Mouse (Mus musculus): ENCODE results near the gene Chit1.
A peak's percentile ranks its signal among the peaks of the same experiment; 100 is the strongest.

Chit1 gene

DNA sequence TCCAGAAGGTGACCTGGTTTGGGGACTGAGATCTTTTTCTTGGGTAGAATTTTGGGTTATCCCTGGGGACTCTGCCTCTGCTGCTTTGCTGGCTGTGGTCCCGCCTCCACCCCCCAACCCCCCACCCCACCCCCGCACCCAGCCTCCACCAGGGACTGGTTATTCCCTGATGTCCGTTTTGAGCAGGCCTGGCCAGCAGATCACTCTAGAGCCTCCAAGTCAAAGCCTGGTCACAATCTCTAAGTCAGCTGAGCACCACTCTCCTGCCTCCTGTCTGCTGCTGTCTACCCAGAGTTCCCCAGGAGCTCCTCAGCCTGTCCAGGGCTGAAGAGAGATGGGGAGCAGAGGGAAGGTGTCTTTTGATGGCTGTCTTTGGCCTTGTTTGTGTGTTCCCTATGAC is 25.3 kb downstream of the Chit1 start:
- no peak for DNase-seq (ENCODE audit: low read depth, low spot score)

DNA sequence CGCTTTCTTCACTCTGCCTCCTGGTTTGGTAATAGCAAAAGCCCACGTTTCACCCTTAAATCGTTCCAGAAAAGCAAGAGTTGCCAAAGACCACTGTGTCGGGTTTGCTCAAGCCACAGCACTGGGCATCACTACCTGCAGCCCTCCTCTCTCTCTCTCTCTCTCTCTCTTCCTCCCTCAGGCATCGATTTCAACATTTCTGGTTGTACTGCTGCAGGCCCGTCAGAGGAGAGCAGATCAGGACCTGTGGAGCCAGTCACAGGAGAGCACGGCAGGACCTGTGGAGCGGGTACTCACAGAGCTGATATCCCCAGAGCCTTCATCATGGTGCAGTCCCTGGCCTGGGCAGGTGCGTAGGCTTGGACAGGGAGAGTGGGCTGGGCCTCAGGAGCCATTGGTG is 27.4 kb downstream of the Chit1 start:
- DNase-seq (ENCODE audit: low read depth, low spot score), result no peak

DNA sequence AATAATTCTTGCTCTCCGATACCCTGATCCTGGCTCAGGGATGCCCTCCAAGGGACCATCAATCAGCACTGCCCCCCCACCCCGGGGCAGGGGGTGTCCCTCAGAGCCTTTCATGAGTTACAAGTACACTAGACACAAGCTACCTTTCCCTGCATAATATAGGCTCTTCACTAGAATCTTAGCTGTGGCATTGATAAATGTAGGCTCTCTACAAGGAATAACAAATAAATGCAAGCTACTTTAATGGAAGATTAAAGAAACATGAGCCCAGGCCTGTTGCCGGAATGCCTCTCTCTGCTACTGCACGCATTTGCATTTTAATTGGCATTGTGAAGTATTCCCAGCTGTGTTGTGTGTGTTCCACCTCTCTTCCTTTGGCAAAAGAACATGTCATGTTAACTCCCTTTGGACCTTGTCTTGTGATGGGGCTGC is 31.3 kb downstream of the Chit1 start:
- no peak for DNase-seq (ENCODE audit: low read depth, low spot score)

DNA sequence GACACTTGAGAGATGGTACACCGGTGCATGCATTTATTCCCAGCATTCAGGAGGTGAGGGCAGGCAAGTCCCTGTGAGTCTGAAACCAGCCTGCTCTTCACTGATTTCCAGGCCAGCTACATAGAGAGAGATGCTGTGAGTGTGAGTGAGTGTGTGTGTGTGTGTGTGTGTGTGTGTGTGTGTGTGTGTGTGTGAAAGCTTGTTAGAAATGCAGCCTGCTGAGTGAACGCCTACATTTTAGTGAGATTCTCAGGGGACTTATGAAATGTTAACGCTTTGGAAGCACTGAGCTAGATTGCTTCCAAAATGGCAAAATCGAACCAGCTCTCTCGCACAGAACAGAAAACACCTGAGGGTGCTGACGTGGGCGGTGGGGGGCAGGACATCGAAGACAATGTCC is 35.0 kb downstream of the Chit1 start:
- DNase-seq (ENCODE audit: low read depth, low spot score), result no peak

DNA sequence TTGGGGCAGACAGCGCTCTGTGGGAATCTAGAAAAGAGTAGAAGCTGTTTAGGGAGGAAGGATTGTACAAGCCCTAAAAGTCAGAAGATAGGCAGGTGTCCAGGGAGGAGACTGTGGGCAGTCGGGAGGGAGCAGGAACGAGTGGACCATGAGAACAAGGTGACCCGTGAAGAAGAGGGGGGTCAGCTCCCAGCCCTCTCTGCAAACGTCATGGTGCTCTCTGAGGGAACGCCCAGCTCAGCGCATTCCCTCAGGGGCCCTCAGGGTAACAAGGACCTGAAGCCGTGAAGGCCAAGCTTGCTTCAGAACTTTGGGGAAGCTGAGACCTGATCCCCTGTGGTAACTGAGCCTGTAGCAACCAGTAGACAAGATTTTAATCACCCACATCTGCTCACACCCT is 39.0 kb downstream of the Chit1 start:
- no peak for DNase-seq (ENCODE audit: low read depth, low spot score)

DNA sequence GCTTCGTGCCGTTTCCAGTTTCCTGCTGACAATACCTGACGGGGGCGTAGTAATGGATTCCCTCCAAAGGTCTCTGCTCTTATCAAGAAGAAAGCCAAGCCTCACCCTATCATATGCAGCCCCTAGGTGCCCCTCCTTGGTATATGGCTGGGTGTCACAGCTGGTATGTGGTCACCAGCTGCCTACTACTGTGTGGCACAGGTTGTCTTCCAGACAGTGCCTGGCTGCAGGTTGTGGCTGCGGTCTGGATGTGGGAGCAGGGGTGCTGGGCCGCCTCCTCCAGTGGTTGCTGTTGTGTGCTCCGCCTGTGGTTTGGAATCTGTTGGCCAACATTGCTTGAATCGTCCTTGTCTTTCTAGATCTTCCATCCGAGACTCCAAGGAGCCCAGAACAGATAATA is 39.7 kb downstream of the Chit1 start:
- DNase-seq (ENCODE audit: low read depth, low spot score), result no peak

DNA sequence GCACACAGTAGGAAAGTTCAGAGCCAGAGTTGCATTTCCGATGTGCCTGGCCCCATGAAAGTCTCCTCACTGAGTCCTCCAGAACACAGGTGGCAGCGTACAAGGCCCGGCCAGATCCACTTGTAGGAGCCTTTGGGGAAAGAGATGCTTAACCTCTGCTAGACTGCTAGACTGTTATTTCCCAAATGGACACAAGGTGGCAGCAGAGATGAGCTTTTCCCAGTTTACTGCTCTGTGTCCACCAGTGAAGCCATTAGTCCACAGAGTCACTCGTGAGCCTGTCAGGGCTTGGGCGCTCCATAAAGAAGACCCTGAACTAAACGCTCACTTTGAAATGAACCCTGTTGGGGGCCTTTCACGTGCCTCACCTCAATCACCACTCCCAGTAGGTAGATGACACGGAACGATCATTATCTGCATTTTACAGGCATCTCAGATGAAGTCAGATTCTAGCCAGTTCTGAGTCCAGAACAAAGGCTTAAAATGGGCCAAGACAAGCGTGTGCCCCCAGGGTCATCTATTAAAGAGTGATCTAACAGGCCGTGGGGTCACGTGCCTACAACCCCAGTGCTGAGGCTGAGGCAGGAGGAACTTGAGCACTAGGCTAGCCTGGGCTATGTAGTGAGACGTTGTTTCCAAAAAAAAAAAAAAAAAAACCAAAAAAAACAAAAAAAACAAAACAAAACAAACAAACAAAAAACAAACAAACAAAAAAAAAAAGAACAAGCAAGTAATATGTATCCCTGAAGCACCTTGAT is 40.8 kb downstream of the Chit1 start:
- DNase-seq (ENCODE audit: low read depth, low spot score), result peak; percentile 78

DNA sequence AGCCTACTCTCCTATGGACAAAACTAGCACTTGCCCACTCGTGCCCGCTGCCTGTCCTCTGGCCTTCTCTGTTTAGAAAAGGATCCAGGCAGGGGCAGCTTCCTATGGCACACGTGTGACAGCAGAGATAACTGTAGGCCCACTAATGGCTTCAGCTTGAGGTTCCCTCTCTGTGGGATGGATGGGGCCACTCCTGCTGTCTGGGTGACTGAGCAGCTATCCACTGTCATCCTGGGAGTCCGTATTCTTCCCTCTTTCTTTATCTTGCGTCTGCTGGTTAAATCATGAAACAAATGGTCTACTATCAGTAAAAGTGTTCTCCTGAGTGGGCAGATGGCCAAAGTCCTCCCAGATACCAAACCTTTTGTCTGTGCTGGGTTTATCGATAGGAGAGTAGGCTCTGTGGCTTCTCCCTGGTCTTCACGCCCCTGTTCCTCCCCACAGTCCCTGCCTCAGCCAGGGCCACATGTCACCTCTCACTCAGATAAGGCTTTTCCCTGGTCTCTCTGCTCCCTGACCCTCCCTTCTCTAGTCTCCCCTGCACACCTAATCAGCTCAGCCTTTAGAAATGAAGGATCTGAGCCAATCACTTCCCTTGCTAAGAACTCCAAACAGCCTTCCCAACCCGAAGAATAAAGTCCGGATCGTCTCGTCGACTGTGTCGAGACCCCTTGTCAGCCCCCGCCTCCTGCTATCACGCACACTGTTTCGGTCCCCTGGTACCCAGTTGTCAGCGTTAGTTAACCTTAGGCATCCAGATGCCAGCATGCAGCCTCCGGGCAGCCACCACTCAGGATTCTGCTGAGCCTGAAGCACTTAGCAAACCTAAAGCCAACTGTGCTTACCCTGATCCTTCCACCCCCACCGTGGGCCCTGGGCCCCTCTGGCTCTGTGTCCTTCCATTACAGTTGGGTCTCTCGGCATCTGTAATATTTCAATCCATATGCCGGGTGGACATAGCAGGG is 41.9 kb downstream of the Chit1 start:
- DNase-seq (ENCODE audit: low read depth, low spot score), result no peak

DNA sequence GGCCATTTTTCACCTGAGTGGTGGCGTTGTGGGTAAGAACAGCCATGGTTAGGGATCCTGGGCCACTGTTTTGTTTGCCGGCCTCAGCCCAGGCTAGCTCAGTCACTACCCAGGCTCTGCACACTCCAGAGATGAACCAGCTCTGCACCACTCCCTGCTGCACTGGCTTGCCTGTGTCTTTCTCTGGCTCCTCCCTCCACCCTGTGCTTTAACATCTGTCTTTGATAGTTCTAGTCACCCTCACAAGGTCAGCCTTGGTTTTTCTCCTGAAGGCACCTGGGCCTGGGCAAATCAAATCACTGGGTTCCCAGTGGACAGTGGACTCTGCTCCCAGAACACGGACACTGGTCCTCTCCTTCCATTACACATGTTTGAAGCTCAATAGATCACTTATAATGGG is 43.1 kb downstream of the Chit1 start:
- DNase-seq (ENCODE audit: low read depth, low spot score), result no peak

DNA sequence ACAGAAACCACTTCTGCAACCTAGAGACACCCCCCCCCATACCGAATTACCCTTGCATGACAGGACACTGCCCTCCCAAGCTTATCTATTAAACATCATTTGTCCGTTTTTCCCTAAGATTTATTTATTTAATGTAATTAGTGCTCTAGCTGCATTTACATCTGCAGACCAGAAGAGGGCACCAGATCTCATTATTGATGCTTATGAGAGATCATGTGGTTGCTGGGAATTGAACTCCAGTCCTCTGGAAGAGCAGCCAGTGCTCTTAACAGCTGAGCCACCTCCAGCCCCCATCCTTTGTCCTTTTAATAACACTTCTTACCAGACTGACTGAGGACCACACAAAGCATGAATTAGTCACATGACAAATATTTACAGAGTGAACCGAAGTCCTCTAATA is 43.6 kb downstream of the Chit1 start:
- peak; percentile 36 for DNase-seq (ENCODE audit: low read depth, low spot score)

DNA sequence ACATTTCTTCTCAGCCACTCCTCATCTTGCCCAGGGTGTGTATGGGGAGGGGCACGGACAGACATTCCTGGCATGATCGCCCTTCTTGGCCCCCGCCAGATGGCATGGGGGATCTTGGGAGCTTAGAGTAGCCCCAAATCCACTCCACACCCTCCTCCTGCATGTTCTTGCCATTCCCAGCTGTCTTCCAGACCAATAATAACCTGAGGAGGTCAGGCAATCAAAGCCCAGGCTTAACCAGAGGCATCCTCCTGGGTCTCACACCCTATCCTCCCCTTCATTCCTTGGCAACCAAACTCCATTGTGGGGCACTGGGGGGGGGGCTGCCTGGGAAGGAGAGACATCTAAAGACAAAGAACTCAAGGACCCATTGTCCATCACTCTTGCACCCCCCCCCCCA is 49.4 kb downstream of the Chit1 start:
- no peak for DNase-seq (ENCODE audit: low read depth, low spot score)

DNA sequence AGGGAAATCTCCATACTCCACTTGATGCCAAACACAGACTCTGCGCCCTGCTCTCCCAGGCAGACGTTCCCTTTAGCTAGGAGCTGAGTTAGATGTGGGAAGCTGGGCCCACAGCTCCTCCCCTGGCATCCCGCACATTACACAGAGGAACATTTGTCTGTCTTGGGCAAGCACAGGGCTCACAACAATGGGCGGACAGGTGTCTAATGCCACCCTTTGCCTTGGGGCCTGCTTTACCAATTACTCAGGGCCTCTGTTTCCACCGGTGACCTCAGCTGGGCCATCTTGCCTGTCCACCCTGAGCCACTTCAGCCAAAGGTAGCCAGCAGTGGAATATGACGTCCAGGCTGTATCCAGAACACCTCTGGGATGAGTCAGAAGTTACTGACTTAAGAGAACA is 50.4 kb downstream of the Chit1 start:
- no peak for DNase-seq (ENCODE audit: low read depth, low spot score)

DNA sequence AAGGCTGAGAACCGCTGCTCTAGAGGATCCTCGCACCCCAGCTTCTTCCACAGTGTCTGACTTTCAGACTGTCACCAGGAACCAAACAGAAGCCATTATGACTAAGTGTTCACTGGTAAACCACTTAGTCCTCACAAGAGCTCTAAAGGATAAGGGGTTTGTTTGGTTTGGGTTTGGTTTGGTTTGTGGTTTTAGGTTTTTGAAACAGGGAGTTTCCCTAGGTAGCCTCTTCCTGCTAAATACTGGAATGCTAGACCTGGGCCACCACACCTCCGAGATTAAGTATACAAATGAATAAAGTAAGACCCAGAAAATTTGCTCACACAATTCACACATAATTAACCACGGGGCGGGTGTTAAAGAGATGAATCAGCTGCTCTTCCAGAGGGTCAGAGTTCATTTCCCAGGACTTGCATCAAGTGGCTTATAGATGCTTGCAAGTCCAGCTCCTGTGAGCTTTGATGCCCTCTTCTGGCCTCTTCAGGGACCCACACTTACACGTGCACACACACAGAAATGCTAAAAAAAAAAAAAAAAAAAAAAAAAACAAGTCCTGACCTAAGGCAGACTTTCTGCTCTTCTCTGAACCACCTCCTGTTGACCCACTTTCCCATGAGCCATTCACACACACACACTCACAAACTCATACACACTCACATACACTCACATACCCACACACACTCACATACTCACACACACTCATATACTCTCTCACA is 51.6 kb downstream of the Chit1 start:
- DNase-seq (ENCODE audit: low read depth, low spot score), result no peak

DNA sequence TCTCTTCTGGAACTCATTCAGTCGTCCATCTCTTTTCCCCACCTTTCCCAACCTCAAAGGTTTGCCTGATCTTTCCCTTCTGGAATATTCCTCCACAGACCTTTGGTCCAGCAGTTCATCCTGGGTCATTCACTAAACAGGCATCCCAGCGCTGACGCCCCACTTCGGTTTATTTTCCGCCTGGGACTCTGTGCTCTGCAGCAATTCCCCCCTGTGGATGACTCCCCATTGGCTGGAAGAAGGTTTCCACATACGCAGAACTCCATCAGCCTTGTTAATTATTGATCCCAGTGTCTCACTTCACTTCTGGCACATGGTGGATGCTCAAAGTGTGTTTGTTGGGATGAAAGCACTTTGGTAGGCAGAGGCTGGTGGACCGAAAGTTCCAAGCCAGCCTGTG is 52.4 kb downstream of the Chit1 start:
- DNase-seq (ENCODE audit: low read depth, low spot score), result no peak

DNA sequence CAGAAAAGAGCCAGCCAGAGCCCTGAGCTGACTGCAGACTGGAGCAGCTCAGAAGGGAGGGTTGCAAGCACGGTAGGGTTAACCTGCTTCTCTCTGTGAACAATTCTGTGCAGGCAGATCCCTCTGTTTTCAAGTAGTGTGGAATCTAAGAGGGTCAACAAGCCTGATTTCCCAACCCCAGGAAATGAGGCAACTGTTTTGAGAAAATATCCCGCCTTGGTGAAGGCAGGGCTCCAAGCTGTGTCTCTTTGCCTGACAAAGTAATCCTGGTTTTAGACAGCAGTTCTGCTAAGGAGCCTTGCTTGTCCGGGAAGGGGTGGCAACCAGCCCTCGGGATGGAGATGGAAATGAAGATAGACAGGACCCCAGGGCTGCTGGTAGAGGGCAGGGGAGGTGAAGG is 53.4 kb downstream of the Chit1 start:
- no peak for DNase-seq (ENCODE audit: low read depth, low spot score)

DNA sequence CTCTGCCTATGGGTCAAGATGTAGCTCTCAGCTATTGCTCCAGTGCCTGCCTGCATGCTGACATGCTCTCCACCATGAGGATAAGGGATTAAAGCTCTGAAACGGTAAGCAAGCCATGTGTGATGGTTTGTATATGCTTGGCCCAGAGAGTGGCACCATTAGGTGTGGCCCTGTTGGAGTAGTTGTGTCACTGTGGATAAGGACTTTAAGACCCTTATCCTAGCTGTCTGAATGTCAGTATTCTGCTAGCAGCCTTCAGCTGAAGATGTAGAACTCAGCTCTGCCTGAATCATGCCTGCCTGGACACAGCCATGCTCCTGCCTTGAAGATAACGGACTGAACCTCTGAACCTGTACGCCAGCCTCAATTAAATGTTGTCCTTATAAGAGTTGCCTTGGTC is 55.5 kb downstream of the Chit1 start:
- DNase-seq (ENCODE audit: low read depth, low spot score), result no peak

DNA sequence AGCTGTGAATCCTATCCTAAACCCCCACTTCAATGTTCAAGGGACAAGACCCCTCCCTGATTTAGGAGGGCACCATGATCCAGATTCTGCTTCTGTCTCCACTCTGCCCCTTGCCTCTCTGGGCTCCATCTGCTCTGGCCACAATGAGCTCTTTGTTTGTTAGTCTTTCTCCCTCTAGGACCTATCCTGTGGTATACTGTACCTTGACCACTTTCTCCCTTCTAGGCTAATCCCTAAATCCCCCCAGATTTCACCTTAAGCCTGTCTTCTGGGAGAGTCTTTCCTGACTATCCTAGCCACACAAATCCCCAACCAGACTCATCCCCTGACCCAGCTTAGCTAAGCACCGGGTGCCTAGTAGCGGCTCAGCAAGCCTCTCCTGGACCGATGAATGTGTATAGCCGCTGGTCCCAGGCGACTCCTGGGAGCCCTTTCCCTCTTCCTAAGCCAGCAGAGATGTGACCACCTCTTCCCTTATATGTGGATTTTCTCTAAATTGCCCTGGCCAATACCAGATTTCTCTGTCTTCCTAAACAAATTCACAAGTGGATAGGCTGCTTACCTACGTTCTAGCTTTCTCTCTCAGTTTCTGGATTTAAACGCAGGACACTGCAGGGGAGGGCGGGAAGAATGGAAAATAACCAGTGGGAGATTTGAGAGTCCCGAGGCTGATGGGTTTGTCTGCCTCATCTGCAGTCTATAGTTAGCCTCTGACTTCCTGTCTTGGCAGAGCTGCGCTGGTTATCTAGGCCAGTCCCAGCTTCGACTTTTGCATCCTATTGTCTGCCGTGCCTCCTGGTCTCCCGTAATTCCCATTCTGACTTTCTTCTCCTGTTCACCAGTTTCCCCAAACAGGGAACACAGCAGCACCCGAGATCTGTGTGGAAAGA is 56.6 kb downstream of the Chit1 start:
- DNase-seq (ENCODE audit: low read depth, low spot score), result no peak

DNA sequence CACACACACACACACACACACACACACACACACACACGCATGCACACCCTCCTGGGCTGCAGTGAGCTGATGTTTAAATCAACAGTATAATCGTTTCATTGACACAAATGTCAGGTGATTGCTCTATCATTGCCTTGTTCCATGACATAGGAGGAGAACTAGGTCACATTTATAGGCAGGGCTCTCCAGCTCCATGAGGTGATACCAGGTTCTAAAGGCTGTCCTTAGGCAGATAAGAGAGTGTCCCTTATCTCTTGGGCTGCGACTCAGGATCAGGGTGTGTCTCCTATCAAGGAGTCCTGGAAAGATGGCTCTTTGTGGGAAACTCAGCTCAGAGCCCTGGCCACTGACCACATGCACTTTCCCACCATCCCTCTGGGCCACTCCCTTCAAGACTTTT is 57.5 kb downstream of the Chit1 start:
- DNase-seq (ENCODE audit: low read depth, low spot score), result no peak

DNA sequence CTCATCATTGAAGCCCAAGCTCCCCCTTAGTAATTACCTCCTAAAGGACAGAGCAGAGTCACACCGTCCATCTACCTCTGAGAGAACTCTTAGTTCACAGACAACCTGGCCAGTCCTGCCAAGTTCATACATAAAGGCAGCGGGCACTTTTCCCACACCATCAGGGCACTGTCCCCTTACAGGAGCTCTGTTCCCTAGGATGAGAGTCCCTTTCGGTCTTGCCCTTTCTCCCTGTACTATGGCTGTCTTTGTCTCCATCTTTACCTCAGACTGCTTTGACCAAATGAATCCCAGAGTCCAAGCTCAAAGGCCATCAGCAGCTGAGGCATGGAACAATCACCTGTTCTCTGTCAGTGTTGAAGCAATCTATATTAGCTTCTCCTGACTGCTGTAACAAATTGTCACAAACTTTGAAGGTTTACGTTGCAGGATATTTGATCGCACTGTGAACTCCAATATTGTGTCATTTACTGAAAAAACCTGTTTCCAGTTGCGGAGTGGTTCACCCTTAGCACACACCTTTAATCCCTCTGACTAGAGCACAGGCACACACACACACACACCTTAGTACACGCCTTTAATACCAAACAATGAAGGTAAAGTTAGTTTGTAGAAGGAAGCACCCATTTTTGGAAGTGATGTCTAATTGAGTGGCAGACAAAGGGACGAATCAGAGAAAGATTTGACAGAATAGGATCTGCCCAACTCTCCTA is 58.1 kb downstream of the Chit1 start:
- no peak for DNase-seq (ENCODE audit: low read depth, low spot score)

DNA sequence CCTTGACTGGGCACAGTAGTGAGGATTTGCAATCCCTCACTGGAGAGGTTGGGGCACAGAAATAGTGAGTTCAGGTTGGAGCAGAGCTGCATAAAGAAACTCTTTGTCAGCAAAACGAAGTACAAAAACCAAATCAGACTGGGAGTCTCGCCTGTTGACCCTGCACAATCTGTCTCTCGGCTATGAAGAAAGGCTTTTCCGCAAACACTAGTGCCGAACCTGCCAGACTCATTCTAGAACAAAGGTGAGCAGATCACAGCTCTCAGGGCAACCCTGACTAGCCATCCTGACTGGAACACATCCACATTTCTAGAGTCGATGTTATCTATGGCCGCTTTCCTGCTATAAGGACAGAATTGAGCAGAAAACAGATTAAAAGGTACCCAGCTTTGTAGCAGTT is 62.0 kb downstream of the Chit1 start:
- DNase-seq (ENCODE audit: low read depth, low spot score), result no peak

DNA sequence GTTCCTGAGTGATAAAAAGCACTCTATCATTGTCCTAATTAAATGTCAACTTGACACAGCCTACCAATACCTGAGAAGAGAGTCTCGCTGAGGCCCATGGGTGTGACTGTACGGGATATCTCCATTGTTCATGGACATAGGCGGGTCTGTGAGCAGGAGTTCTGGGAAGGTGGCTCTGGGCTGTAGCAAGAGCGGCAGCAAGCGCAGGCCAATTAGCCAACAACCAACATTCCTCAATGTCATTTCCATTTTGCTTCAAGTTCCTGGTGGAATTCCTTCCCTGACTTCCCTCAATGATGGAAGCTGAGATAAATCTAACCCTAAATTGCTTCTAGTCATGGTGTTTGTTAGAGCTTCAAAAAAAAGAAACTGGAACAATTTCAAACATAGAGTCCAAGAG is 66.9 kb downstream of the Chit1 start:
- no peak for DNase-seq (ENCODE audit: low read depth, low spot score)
